Mouse (Mus musculus): ENCODE results near the gene Orai3.
A peak's percentile ranks its signal among the peaks of the same experiment; 100 is the strongest.

GRCm38 (mm10) chr7:127761026-127761425, 8.6 kb upstream of the Orai3 start:
- no peak for TF ChIP-seq EP300 (optimal IDR thresholded peaks at IDR 0.05)
- TF ChIP-seq CTCF (IDR thresholded peaks at IDR 0.05; ENCODE audit: low read depth) = peak; percentile 97

All from stomach, postnatal 0 days (tissue).